Mouse (Mus musculus) kidney, postnatal 10 days (tissue): ENCODE data around the gene Olfm2.
"Not testable (repeated sequence)": the region's sequence is repeated elsewhere in the genome, so short reads cannot be mapped to it uniquely, and the experiment has no call there.

Experiments used
- DNase-seq: peaks from one replicate; pipeline ENCODE4 v3.0.0; 2021; ENCODE audit warnings: mixed read lengths

The Olfm2 gene

GRCm38 (mm10) chr9:20651602-20652259, 94.4 kb downstream of the Olfm2 start, which contains the start of gene Pin1:
Pin1 (plus strand) TSS chr9:20652095.
- DNase-seq: peak; percentile 99

GRCm38 (mm10) chr9:20645121-20645520, 101.0 kb downstream of the Olfm2 start:
- no peak for DNase-seq

- peak; percentile 83 for DNase-seq
Observed at GRCm38 (mm10) chr9:20644360-20645081, 101.6 kb downstream of the Olfm2 start, which contains the start of gene Fbxl12. Fbxl12 (minus strand) TSS chr9:20644767.

GRCm38 (mm10) chr9:20643781-20644180, 102.4 kb downstream of the Olfm2 start:
- DNase-seq: no peak

GRCm38 (mm10) chr9:20642896-20643466, 103.2 kb downstream of the Olfm2 start:
- DNase-seq: peak; percentile 93

GRCm38 (mm10) chr9:20642101-20642895, 103.9 kb downstream of the Olfm2 start, which contains the start of gene Ubl5:
Ubl5 (plus strand) TSS chr9:20642878.
- peak; percentile 98 for DNase-seq

GRCm38 (mm10) chr9:20641501-20641900, 104.6 kb downstream of the Olfm2 start:
- DNase-seq: no peak

- no peak for DNase-seq
Observed at GRCm38 (mm10) chr9:20639486-20639885, 106.7 kb downstream of the Olfm2 start.

GRCm38 (mm10) chr9:20638552-20638951, 107.6 kb downstream of the Olfm2 start:
- no peak for DNase-seq

- no peak for DNase-seq
Observed at GRCm38 (mm10) chr9:20636790-20637189, 109.4 kb downstream of the Olfm2 start.

GRCm38 (mm10) chr9:20636256-20636655, 109.9 kb downstream of the Olfm2 start:
- DNase-seq: no peak

GRCm38 (mm10) chr9:20635676-20636075, 110.5 kb downstream of the Olfm2 start:
- not testable (repeated sequence) for DNase-seq

GRCm38 (mm10) chr9:20631332-20631731, 114.8 kb downstream of the Olfm2 start:
- no peak for DNase-seq
